Mouse (Mus musculus): ENCODE results near the gene Fhl3. TPM values are rescaled to one million over a fixed set of nuclear protein-coding genes. Genes with fewer than 3 reads are reported as not detected.
"Not testable (repeated sequence)": the region's sequence is repeated elsewhere in the genome, so short reads cannot be mapped to it uniquely, and the experiment has no call there.

The Fhl3 gene
- polyA plus RNA-seq, 1 experiment from 2014 or later = 14.2 TPM

DNA sequence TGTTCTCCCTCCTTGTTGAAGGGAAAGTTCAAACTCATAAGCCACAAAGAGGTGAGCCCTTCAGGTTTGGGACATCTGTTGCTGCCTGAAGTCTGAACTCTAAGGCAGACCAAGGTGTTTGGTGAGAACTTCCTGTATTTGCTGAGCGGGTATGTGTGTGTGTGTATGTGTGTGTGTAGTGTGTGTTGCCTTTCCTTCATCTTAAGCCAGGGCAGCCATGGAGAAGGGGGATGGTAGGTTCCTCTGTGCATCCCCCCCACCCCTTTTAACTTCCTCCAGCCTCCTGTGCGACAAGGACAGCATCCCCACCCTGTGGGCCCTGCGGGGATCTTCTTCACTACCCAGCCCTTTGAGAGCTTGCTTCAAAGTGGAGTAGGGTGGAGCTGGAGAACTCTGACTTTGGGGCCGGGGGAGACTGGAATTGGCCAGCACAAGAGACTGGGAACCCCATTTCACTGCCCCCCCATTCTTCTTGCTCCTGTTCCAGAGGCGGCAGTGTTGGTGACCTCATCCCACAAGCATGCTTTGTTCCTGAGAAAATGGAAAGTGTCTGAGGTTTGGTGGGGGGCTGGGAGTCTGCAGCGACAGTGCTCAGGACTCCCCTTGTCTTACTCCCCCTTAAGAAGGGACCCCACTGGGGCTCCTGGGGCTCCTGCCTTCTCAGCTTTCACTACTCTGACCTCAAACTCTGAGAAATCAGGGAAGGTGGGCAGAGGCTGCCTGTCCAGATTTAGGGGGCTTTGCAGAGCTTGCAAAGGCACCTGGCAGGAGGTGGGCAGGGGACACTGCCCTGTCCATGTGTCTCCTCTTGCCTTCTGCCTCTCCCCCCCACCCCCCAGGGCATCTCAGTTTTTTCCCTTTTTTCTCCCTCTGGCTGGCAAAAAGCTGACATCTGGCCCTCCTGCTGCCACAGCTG is 3.6 kb downstream of the Fhl3 start:
- Histone ChIP-seq H3K9me3 (no peaks in the 10 kb centered on the region), H3K4me1 (peaks cover 49% of the 10 kb centered on the region)

DNA sequence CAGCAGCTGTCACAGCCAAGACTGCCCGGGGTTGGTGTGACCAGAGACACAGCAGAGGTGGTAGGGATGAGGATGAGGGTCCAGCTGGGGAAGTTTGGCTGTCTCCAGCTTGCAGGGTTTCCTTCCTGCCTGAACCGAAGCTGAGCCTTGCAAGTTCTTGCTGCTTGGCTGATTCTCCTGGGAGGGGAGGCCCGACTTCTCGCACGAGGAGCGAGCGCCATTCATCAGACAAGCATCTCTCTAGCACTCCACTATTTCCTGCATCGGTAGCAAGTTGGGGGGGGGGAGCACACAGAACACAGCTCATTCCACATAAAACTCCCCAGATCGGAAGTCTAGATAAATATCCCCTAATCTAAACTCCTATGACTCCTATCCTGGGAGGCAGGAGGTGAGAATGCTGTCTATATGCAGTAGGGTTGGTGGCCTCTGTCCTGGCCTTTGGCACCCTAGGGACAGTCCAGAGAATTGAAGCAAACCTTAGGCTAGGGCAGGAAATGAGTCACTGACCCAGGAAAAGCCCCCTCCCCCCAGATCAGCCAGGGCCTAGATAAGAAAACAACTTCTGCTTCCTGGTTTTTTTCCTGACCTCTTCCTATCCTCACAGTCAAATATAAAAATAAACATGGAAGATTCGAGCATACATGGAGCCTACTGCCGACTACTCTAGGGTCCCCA is 4.4 kb downstream of the Fhl3 start:
- Histone ChIP-seq H3K4me2 (peak overlapping the region; percentile 43), H3K4me3 (replicated peaks) (peak overlapping the region; percentile 15; the same call in 1 of the 2 replicates), H3K4me1 (peaks cover 52% of the 10 kb centered on the region), H3K9me3 (no peaks in the 10 kb centered on the region), H3K27ac (peak overlapping the region; percentile 93), H3K27me3 (replicated peaks) (no peaks in the 10 kb centered on the region), H3K36me3 (no peaks in the 10 kb centered on the region), H3K9ac (no peak overlapping the region)
- 10% methylated on average over 11 of the region's 11 CpGs for WGBS
- ATAC-seq (ENCODE audit: insufficient read depth, low FRiP score, low read depth) = no peak

More for the DNA sequence above, 3.6 kb downstream of the Fhl3 start:
- H3K9ac ChIP-seq = peak overlapping the region; percentile 13; the same call in 1 of the 2 replicates
- H3K4me3 ChIP-seq (replicated peaks) = peak overlapping the region; percentile 15; the same call in 1 of the 2 replicates
- H3K36me3 ChIP-seq = no peaks in the 10 kb centered on the region
- ATAC-seq (ENCODE audit: insufficient read depth, low FRiP score, low read depth) = no peak
- H3K27me3 ChIP-seq (replicated peaks) = no peaks in the 10 kb centered on the region
- peak overlapping the region; percentile 43 for H3K4me2 ChIP-seq
- 14% methylated on average over 6 of the region's 6 CpGs for WGBS
- H3K27ac ChIP-seq = peak overlapping the region; percentile 93

DNA sequence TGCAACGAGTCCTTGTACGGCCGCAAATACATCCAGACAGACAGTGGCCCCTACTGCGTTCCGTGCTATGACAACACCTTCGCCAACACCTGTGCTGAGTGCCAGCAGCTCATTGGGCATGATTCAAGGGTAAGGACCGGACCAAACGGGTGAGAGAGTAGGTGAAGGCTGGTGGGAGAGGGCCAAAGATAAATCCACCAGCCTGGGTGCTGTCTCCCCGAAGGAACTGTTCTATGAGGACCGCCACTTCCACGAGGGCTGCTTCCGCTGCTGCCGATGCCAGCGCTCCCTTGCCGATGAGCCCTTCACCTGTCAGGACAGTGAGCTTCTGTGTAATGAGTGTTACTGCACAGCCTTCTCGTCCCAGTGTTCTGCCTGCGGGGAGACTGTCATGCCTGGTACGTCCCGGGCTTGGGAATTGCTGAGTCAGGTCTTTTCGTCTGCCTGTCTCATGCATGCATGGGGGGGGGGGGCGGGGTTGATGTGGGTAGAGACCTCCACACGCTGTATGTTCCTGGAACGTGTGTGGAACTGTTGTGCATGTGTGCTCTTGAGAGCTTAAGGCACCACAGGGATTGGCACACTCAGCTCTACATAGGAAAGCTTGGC is 5.3 kb downstream of the Fhl3 start:
- Histone ChIP-seq H3K9ac (no peak overlapping the region), H3K4me1 (peaks cover 56% of the 10 kb centered on the region), H3K4me3 (replicated peaks) (no peak overlapping the region), H3K27ac (peak overlapping the region; percentile 93), H3K27me3 (replicated peaks) (no peaks in the 10 kb centered on the region), H3K9me3 (no peaks in the 10 kb centered on the region), H3K36me3 (no peaks in the 10 kb centered on the region), H3K4me2 (no peak overlapping the region)
- 82% methylated on average over 23 of the region's 23 CpGs for WGBS
- ATAC-seq (ENCODE audit: insufficient read depth, low FRiP score, low read depth) = no peak

DNA sequence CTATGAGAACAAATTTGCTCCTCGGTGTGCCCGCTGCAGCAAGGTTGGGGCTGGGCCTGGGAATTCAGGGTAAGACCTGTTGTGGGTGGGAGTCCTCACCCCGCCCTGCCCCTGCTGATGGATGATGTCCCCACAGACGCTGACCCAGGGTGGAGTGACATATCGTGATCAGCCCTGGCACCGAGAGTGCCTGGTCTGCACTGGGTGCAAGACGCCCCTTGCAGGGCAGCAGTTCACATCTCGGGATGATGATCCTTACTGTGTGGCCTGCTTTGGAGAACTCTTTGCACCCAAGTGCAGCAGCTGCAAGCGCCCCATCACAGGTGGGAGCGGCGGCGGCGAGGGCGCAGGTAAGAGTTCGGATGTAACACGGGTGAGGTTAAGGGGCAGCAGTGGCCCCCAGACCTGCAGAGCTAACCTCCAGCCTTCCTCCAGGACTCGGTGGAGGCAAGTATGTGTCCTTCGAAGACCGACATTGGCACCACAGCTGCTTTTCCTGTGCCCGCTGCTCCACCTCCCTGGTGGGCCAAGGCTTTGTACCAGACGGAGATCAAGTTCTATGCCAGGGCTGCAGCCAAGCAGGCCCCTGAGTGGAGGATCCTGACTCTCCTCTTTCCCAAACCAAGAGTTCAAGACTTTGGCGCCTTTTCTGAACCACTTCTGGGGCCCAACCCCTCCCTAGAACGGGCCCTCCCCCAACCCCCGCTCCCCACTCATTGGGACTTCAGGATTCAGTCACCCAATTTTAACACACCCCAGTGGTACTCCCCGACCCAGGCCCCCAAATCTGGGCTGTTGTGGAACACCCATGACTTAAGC is 7.1 kb downstream of the Fhl3 start:
- peak overlapping the region; percentile 94; the same call in 1 of the 2 replicates for H3K27ac ChIP-seq
- peaks cover 53% of the 10 kb centered on the region for H3K4me1 ChIP-seq
- H3K27me3 ChIP-seq (replicated peaks); H3K4me3 ChIP-seq (replicated peaks); H3K4me2 ChIP-seq; H3K9ac ChIP-seq; H3K9me3 ChIP-seq; ATAC-seq (ENCODE audit: insufficient read depth, low FRiP score, low read depth); H3K36me3 ChIP-seq: not testable (repeated sequence)
- WGBS = 87% methylated on average over 25 of the region's 25 CpGs

DNA sequence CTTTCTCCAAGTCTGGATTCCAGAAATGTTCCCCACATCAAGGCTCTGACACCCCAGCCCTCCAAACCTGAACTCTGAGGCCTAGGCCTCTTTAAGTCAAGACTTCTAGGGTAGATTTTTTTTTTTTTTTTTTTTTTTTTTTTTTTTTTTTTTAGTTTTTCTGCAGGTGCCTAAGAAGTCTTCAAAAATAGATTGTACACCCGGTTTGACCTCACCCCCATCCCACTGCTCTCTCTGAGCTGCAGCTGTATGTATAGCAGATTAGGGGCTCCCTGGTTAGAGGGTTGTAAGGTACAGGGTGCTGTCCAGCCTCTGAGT is 7.7 kb downstream of the Fhl3 start:
- not testable (repeated sequence) for H3K9me3 ChIP-seq; ATAC-seq (ENCODE audit: insufficient read depth, low FRiP score, low read depth); H3K9ac ChIP-seq; H3K27me3 ChIP-seq (replicated peaks); H3K36me3 ChIP-seq
- H3K27ac ChIP-seq = peak overlapping the region; percentile 94
- H3K4me3 ChIP-seq (replicated peaks) = peak overlapping the region; percentile 39; the same call in 1 of the 2 replicates
- H3K4me1 ChIP-seq = peaks cover 52% of the 10 kb centered on the region
- peak overlapping the region; percentile 66 for H3K4me2 ChIP-seq
- WGBS = 0% methylated on average over 1 of the region's 1 CpGs

DNA sequence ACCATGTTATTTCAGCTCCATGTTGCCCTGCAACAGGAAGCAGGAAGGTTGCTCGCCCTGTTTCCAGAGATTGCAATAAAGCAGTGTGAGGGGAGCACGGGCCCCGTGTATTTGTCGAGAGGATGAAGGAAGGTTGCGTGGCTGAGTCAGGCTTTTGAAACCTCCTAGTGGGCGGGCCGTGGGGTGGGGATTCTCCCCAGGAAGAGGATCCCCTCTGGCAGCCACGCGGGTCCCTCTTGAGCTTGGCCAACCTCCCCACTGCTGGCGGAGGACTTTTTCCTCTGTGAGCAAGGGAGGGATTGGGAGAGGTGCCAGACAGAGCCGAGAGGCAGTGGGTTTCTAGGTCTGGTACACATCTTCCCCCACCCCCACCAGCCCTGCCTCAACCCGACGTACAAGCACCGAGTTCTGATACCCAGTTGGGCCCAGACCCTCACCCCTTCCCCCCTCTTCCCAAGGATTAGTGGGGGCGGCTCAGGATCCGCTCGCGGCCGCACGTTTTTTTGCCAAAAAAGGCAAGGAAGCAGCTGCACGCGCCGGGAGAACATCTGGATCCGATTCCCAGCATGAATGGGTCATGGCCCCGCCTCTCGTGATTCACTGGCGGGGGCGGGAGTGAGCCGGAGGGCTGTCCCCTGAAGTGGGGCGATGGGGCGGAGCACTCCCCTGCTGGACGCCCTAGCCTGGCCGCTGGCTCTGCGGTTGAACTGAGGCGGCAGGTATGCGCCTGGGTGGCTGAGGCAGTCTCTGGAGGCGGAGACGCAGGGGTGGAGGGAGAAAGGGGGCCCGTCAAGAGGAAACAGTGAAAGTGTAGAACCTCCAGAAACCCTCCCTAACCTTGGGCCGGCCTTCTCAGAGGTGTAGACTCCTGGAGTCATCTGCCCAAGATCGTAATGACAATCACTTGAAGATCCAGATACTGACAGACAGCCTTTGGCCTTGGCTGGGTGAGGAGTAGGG is 8.3 kb downstream of the Fhl3 start:
- Histone ChIP-seq H3K9ac (no peak overlapping the region), H3K36me3 (no peaks in the 10 kb centered on the region), H3K4me2 (peak overlapping the region; percentile 66), H3K9me3 (no peaks in the 10 kb centered on the region), H3K4me3 (replicated peaks) (peak overlapping the region; percentile 39), H3K27me3 (replicated peaks) (no peaks in the 10 kb centered on the region), H3K4me1 (peaks cover 46% of the 10 kb centered on the region), H3K27ac (peak overlapping the region; percentile 94)
- WGBS = 2% methylated on average over 41 of the region's 41 CpGs
- ATAC-seq (ENCODE audit: insufficient read depth, low FRiP score, low read depth) = peak; percentile 90

DNA sequence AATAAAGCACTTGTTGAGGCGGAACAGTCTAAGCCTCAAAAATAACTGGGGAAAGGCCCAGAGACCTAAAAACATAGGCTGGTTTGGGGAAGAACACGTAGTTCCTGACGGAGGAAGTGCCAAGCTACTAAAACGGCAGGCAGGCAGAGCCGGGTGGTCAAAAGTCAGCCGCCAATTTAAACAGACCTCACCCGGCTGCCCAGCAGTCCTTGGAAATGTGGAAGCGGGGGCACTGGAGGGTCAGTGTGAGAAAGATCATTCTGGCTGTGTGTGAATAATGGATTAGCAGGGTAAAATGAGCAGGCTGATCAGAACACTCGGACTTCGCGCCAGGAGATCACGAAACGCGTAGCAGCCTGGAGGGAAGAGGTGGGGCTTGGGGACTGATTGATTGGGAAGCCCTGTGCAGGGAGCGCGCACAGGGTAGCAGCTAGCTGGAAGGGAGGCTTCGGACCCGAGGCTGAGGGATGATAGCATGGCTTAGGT is 9.5 kb downstream of the Fhl3 start:
- Histone ChIP-seq H3K36me3 (no peaks in the 10 kb centered on the region), H3K27ac (peak overlapping the region; percentile 94), H3K4me1 (peaks cover 34% of the 10 kb centered on the region), H3K27me3 (replicated peaks) (no peaks in the 10 kb centered on the region), H3K9ac (no peak overlapping the region; the same call in 1 of the 2 replicates), H3K4me2 (peak overlapping the region; percentile 66), H3K4me3 (replicated peaks) (peak overlapping the region; percentile 39), H3K9me3 (no peaks in the 10 kb centered on the region)
- WGBS = 3% methylated on average over 18 of the region's 18 CpGs
- no peak for ATAC-seq (ENCODE audit: insufficient read depth, low FRiP score, low read depth)

DNA sequence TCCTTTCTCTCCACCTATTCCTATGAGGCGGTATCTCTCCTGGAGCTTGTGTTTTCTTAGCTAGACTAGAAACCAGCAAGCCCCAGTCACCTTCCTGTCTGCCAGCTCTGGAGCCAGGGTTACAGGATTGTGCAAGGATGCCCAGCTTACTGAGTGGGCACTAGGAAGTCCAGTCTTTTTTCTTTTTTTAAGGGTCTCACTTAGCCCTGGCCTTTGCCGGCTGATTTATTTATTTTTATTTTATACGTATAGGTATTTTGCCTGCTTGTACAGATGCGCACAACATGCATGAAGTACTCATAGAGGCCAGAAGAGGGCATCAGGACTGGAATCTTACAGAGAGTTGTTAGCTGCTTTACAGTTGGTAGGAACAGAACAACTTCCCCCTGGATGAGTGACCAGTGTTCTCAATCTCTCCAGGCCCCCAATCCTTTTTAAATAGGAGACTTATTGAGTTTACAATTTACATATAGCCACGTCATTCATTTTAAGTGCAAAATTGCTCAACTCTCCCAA is 10.3 kb downstream of the Fhl3 start:
- Histone ChIP-seq H3K4me3 (replicated peaks) (no peak overlapping the region), H3K9ac (no peak overlapping the region), H3K4me2 (peak overlapping the region; percentile 66), H3K4me1 (peaks cover 32% of the 10 kb centered on the region), H3K36me3 (peaks cover 1% of the 10 kb centered on the region), H3K27ac (peak overlapping the region; percentile 94), H3K9me3 (no peaks in the 10 kb centered on the region), H3K27me3 (replicated peaks) (no peaks in the 10 kb centered on the region)
- 5% methylated on average over 5 of the region's 5 CpGs for WGBS
- no peak for ATAC-seq (ENCODE audit: insufficient read depth, low FRiP score, low read depth)

DNA sequence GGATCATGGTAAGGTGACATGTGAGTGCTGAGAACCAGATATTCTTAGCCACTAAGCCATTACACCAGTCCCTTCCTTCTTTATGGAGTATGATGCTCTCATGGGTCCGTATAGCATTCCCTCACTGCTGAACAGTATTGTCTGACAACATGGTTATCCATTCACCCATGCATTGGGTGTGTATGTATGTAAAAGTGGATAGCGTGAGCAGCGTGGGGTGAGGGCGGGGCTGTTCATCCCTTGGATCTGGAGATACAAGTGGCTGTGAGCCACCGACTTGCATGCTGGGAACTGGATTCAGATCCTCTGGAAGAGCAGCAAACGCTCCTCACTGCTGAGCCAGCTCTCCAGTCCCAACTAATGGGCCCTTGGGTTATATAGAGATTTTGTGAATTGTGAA is 12.1 kb downstream of the Fhl3 start:
- Histone ChIP-seq H3K9ac (no peak overlapping the region), H3K4me2 (no peak overlapping the region), H3K4me3 (replicated peaks) (no peak overlapping the region), H3K36me3 (peaks cover 7% of the 10 kb centered on the region), H3K9me3 (no peaks in the 10 kb centered on the region), H3K27me3 (replicated peaks) (no peaks in the 10 kb centered on the region), H3K4me1 (peaks cover 31% of the 10 kb centered on the region), H3K27ac (no peak overlapping the region)
- 84% methylated on average over 6 of the region's 6 CpGs for WGBS
- no peak for ATAC-seq (ENCODE audit: insufficient read depth, low FRiP score, low read depth)

DNA sequence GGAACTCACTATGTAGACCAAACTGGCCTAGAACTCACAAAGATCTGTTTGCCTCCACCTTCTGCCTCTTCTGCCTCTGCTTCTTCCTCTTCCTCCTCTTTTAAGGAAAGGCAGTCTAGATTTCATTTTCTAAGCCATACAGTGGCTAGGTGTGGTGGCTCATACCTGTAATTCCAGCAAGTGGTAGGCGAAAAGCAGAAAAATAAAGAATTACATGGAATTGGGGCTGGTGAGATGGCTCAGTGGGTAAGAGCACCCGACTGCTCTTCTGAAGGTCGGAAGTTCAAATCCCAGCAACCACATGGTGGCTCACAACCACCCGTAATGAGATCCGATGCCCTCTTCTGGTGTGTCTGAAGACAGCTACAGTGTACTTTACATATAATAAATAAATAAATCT is 13.3 kb downstream of the Fhl3 start:
- not testable (repeated sequence) for ATAC-seq (ENCODE audit: insufficient read depth, low FRiP score, low read depth)

More for the DNA sequence above, 13.3 kb downstream of the Fhl3 start:
- H3K4me1 ChIP-seq = peaks cover 25% of the 10 kb centered on the region
- not testable (repeated sequence) for H3K4me3 ChIP-seq (replicated peaks); H3K27me3 ChIP-seq (replicated peaks); H3K27ac ChIP-seq; H3K9ac ChIP-seq; H3K4me2 ChIP-seq; H3K9me3 ChIP-seq
- H3K36me3 ChIP-seq = peaks cover 15% of the 10 kb centered on the region
- WGBS = 71% methylated on average over 5 of the region's 5 CpGs
